Mouse (Mus musculus) heart, adult 2 months (tissue): ENCODE measurements around the gene St6galnac6. TPM values are rescaled to one million over a fixed set of nuclear protein-coding genes. Genes with fewer than 3 reads are reported as not detected.
A peak's percentile ranks its signal among the peaks of the same experiment; 100 is the strongest.

ENCODE experiments used
- DNase-seq, 2 experiments: peaks; one replicate each; pipeline ENCODE4 v3.0.0; 2021
- H3K27ac ChIP-seq: fragments of 200-600 bp; 2 replicates; pipeline ENCODE4 v1.8.1; 2022
- H3K27me3 ChIP-seq: fragments of 200-500 bp; 2 replicates; pipeline ENCODE4 v1.6.1; 2012; ENCODE audit warnings: mild to moderate bottlenecking, low read length, inconsistent platforms, mixed read lengths; ENCODE audit not compliant: control insufficient read depth, insufficient read depth
- H3K36me3 ChIP-seq: fragments of 200-500 bp; 2 replicates; pipeline ENCODE4 v1.6.1; 2012; ENCODE audit warnings: low read length, inconsistent platforms; ENCODE audit not compliant: control insufficient read depth, insufficient read depth
- H3K4me1 ChIP-seq: fragments of 200-500 bp; 2 replicates; pipeline ENCODE4 v1.6.1; 2011; ENCODE audit warnings: low read length; ENCODE audit not compliant: control insufficient read depth, insufficient read depth
- H3K4me3 ChIP-seq: fragments of 200-600 bp; 2 replicates; pipeline ENCODE4 v1.8.1; 2022
- H3K79me2 ChIP-seq: fragments of 200-500 bp; replicated peaks from 2 replicates; pipeline ENCODE4 v1.6.1; 2012; ENCODE audit warnings: mild to moderate bottlenecking, inconsistent platforms, low read length, moderate library complexity, mixed read lengths; ENCODE audit not compliant: control insufficient read depth, insufficient read depth
- H3K9ac ChIP-seq: fragments of 200-500 bp; 2 replicates; pipeline ENCODE4 v1.6.1; 2012; ENCODE audit warnings: low read depth, mild to moderate bottlenecking, control low read depth, inconsistent platforms, low read length, mixed read lengths
- CTCF ChIP-seq: fragments of 200-600 bp; IDR thresholded peaks from 2 replicates; pipeline ENCODE4 v1.8.1; 2022; ENCODE audit warnings: antibody characterized with exemption, mild to moderate bottlenecking, moderate library complexity
- EP300 ChIP-seq: fragments of 200-500 bp; IDR thresholded peaks from 2 replicates; pipeline ENCODE4 v1.6.1; 2011; ENCODE audit warnings: low read depth, low read length, control low read depth; ENCODE audit not compliant: insufficient read depth
- POLR2A ChIP-seq: fragments of 200-500 bp; IDR thresholded peaks from 2 replicates; pipeline ENCODE4 v1.6.1; 2011; ENCODE audit warnings: mild to moderate bottlenecking, low read depth, low read length, control low read depth; ENCODE audit not compliant: insufficient read depth
- WGBS: fragments of 180-500 bp; shearing (Covaris S2); methylation state at CpG from one replicate; pipeline ENCODE4 v1.1.7; 2018; 5-methylcytosine and 5-hydroxymethylcytosine counted together
- intact Hi-C: fragments of 180-260 bp; cut with DNase I; formaldehyde crosslinking; loops from one replicate; pipeline ENCODE4 v1.15.1; 2025
- polyA plus RNA-seq: library from polyadenylated mRNA; depleted of rRNA; stranded (reverse); fragments of >200 nt; gene quantifications from 2 replicates; pipeline ENCODE4 v1.2.3, GENCODE M21; 2012
- total RNA-seq, 2 experiments: library from RNA; stranded (reverse); gene quantifications; 2 replicates each; pipeline ENCODE4 v1.2.3; 2021

St6galnac6 gene
- total and polyA plus RNA-seq, 3 experiments = 107 to 129 (median 125) TPM

DNA sequence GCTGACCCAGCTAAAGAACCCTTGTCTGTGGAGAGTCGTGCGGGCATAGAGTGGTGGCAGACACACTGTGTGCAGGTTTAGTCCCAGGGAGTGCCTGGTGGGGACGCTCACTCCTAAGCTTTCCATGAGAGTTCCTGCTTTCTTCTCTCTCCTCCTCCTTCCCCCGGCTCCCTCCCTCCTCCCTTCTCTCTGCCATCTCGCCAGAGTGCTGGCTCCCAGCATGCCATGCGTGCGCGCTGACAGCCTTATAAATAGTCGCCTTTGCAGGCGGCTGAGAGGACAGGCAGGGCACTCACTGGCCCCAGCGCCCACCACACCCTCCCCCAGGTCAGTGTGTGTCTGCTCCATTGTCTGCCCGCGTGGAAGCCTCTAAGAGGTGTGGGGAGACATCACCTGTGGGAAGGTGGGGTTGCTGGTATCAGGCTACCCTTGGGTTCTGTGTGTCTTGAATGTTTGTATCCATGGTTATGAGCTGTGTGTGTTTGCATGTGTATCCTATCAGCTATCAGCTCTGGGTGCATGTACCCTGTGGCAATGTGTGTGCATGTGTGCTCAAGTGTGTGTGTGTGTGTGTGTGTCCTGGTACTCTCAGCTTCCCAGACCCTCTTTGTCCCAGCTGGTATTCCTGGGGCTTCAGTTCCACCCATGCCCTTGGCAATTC is 25.8 kb downstream of the St6galnac6 start:
- 27% methylated on average over 13 of the region's 13 CpGs for WGBS
- TF ChIP-seq POLR2A (peak; percentile 97), CTCF (peak; percentile 33), EP300 (0 out of 2 replicates have a peak, but pooled peaks have one; percentile 49)

DNA sequence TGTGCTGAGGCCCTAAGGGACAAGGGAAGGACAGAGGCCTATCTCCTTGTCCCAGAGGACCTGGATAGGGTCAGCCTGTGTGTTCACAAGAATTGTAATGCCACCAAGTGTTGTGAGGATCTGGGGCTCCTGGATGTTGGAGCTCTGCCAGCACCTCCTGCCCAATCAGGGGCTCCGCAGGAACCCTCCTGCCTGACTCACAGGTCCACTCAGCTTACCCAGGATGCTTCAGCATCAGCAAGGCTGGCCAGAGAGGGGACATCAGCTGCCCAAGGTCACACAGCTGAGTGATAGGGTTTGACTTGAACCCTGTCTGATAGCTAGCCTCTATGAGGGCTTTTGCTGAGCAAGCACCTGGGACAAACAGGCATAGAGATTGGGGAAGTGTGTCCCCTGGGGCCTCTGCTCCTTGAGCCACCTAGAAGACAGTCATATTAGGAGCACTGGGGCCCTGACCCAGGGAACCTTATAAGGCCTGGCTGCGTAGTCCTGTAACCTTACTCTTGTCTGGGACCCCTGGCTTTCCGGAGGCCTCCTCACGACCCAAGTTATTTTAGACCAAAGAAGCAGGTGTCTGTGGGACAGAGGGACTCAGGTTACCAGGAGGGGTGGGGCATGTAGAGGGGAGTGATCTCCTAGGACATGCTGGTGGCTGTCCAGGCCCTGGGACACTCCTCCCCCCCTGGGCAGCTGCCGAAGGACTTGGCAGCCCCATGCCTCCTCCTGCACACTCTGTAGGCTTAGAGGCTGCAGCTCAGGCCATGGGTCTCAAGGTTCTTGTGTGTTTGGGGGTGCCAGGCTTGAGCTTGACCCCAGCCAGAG is 26.6 kb downstream of the St6galnac6 start:
- Histone ChIP-seq H3K36me3 (no peaks in the 10 kb centered on the region), H3K27me3 (no peaks in the 10 kb centered on the region), H3K79me2 (no peaks in the 10 kb centered on the region), H3K9ac (peak overlapping the region; percentile 89), H3K4me1 (peaks cover 18% of the 10 kb centered on the region), H3K4me3 (peak overlapping the region; percentile 47), H3K27ac (peak overlapping the region; percentile 96)
- TF ChIP-seq CTCF (no peak), POLR2A (peak; percentile 42; the same call in 1 of the 2 replicates), EP300 (0 out of 2 replicates have a peak, but pooled peaks have one; percentile 16)
- intact Hi-C loops = no loop called here
- 33% methylated on average over 5 of the region's 5 CpGs for WGBS
- DNase-seq = peak; percentile 69 to 82

More for the DNA sequence above, 25.8 kb downstream of the St6galnac6 start:
- Histone ChIP-seq H3K79me2 (no peaks in the 10 kb centered on the region), H3K9ac (peak overlapping the region; percentile 89), H3K36me3 (peaks cover 6% of the 10 kb centered on the region), H3K4me3 (peak overlapping the region; percentile 47), H3K4me1 (peaks cover 25% of the 10 kb centered on the region), H3K27me3 (no peaks in the 10 kb centered on the region), H3K27ac (peak overlapping the region; percentile 96)
- DNase-seq = peak; percentile 80 to 86
- intact Hi-C loops = no loop called here

DNA sequence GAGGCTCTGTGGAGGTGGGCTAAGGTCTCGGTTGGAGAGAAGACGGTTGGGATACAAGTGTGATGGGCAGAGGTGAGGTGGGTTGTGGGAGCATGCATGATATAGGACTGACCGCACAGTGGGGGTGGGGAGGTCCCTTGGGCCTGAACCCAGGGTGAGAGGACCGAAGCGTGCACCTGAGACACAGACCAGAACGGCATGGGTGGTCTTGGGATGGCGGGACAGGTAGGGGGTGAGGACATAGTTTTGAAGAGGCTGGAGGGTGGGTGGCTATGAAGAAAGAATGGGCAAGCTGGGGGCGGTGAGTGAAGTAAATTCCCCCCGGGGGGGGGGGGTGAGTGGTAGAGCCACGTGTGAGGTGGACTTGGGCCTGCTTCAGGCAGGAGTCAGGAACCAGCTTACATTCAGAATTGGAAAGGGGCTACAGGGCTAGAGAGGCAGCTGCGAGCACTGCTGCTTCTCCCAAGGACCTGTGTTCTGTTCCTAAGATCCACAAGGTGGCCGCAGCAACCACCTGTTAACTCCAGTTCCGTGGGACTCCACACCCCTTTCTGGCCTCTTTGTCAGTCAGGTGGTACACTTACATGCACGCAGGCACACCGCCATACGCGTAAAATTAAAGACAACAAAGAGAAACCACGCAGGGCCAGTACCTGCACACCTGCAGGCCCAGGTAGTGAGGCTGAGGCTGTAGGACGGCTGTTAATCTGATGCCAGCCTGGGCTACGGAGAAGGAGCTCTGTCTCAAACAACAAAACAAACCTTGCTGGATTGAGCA is 27.9 kb downstream of the St6galnac6 start:
- no peak for TF ChIP-seq POLR2A

DNA sequence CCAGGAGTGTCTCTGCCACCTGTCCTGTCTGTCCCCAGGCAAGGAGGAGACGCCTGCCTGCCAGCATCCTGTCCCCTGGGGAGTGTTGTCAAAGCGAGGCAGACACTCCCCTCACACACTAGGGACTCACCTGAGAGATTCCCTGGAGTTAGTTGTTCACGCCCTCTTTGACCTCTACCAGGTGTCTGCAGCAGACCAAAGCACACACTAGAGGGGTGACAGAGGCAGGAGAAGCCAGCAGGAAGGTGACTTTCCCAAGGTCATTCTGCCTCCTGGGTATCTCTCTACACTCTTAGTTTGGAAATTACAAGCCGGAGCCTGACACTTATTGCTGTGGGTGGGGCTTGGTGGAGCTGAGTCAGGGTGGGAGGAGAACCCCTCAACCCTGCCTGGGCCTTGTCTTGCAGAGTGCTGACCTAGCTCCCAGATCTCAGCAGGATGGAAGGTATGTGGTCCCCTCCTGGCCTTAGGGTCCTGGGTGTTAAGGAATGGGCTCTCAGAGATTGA is 28.6 kb downstream of the St6galnac6 start:
- peak overlapping the region; percentile 54; the same call in 1 of the 2 replicates for H3K4me3 ChIP-seq
- peak overlapping the region; percentile 59 for H3K9ac ChIP-seq
- no peaks in the 10 kb centered on the region for H3K27me3 ChIP-seq
- no peak for TF ChIP-seq EP300
- H3K79me2 ChIP-seq = no peaks in the 10 kb centered on the region
- 45% methylated on average over 4 of the region's 4 CpGs for WGBS
- intact Hi-C loops = no loop called here
- DNase-seq = peak in 1 of 2 experiments; percentile 51
- peak overlapping the region; percentile 85 for H3K27ac ChIP-seq
- no peaks in the 10 kb centered on the region for H3K36me3 ChIP-seq
- peaks cover 16% of the 10 kb centered on the region for H3K4me1 ChIP-seq

More for the DNA sequence above, 27.9 kb downstream of the St6galnac6 start:
- intact Hi-C loops = no loop called here
- H3K27me3 ChIP-seq = no peaks in the 10 kb centered on the region
- no peaks in the 10 kb centered on the region for H3K36me3 ChIP-seq
- 68% methylated on average over 20 of the region's 20 CpGs for WGBS
- H3K27ac ChIP-seq = peak overlapping the region; percentile 85
- peaks cover 16% of the 10 kb centered on the region for H3K4me1 ChIP-seq
- H3K9ac ChIP-seq = peak overlapping the region; percentile 59
- no peaks in the 10 kb centered on the region for H3K79me2 ChIP-seq
- no peak for DNase-seq
- peak overlapping the region; percentile 54; the same call in 1 of the 2 replicates for H3K4me3 ChIP-seq

DNA sequence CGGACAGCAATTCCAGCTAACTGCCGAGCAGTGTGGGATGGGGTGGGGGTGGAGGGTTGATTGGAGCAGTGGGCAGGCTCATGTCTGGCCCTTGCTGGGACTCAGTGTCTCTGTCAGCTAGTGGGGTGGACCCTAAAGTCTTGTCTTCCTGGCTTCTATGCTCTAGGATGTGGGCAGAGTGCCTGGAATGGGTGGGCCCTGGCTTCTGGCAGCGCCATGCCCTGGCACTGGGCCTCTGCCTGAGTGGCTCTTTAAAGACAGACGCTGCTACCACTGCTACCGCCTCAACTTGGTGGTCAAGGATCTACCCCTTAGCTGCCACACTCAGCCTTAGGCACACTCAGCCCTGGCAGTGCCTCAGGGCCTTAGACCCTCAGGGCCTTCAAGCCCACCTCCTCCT is 29.2 kb downstream of the St6galnac6 start:
- Histone ChIP-seq H3K79me2 (no peaks in the 10 kb centered on the region), H3K9ac (peak overlapping the region; percentile 59), H3K4me1 (peaks cover 19% of the 10 kb centered on the region), H3K36me3 (no peaks in the 10 kb centered on the region), H3K27me3 (no peaks in the 10 kb centered on the region), H3K27ac (peak overlapping the region; percentile 85), H3K4me3 (peak overlapping the region; percentile 54)
- TF ChIP-seq POLR2A = peak; percentile 53; the same call in 1 of the 2 replicates
- TF ChIP-seq CTCF = no peak
- TF ChIP-seq EP300 = 0 out of 2 replicates have a peak, but pooled peaks have one; percentile 40
- DNase-seq = peak; percentile 86 to 89
- intact Hi-C loops = no loop called here
- WGBS = 14% methylated on average over 5 of the region's 5 CpGs
